Mouse (Mus musculus) macrophage (primary cell): ENCODE data around the gene Khdc4. TPM values are rescaled to one million over a fixed set of nuclear protein-coding genes. Genes with fewer than 3 reads are reported as not detected.
"Not testable (repeated sequence)": the region's sequence is repeated elsewhere in the genome, so short reads cannot be mapped to it uniquely, and the experiment has no call there.

Source experiments
- H3K27ac ChIP-seq: fragments of 350-480 bp; formaldehyde crosslinking; 2 replicates; pipeline ENCODE4 v1.9.0; 2021
- H3K36me3 ChIP-seq: fragments of 350-480 bp; formaldehyde crosslinking; 2 replicates; pipeline ENCODE4 v1.9.0; 2021; ENCODE audit errors: inconsistent target
- H3K4me3 ChIP-seq: fragments of 350-480 bp; formaldehyde crosslinking; 2 replicates; pipeline ENCODE4 v1.9.0; 2021; ENCODE audit errors: inconsistent target
- H3K79me2 ChIP-seq: fragments of 350-480 bp; formaldehyde crosslinking; 2 replicates; pipeline ENCODE4 v1.9.0; 2021; ENCODE audit errors: inconsistent target
- WGBS: methylation state at CpG from one replicate; pipeline ENCODE4 v1.1.7; 2026; ENCODE audit warnings: inconsistent platforms; ENCODE audit not compliant: missing documents; 5-methylcytosine and 5-hydroxymethylcytosine counted together
- polyA plus RNA-seq: library from polyadenylated mRNA; stranded (reverse); fragments of 250-400 nt; gene quantifications from 3 replicates; pipeline ENCODE4 v1.2.4, GENCODE M21; 2018; ENCODE audit warnings: inconsistent platforms

The Khdc4 gene
- polyA plus RNA-seq, 1 experiment from 2014 or later: 25.0 TPM

DNA sequence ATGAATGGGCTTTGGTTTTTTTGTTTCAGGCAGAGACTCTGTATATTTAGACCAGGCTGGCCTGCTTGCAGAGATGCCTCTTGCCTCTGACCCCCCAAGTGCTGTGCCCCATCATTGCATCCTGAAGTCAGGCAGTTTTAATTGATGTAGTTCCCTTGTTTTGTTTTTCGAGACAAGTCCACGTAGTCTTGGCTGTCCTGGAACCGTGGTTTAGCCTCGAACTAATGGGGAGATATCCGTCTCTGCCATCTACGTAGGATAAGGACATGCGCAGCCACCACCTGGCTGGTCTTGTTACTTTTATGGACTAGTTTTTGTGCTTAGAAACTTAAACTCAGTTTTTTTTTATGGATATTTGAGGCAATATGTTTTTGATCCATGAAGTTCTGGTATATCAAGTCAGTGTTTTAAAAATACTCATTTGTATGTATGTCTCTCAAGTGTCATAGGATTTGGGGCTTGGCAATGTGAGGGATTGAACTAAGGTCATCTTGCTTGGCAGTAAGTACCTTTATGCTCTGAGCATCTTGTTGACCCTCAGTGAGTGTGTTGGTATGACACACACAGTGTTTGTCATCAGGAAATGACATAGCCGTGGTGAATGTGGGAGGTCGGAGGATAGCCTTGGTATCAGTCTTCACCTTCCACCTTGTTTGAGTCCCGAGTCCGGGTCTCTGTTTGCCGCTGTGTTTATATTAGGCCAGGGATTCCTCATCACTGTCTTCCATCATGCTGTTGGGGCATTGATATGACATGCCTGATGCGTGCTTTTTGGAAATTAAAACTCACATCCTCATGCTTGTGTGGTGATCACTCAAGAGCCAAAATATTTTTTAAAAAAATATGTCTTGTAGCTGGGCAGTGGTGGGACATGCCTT, 1.4 kb downstream of the Khdc4 start:
- H3K4me3 ChIP-seq: peak overlapping the region; percentile 96
- H3K27ac ChIP-seq: peak overlapping the region; percentile 83
- H3K36me3 ChIP-seq: peaks cover 22% of the 10 kb centered on the region
- peaks cover 60% of the 10 kb centered on the region for H3K79me2 ChIP-seq
- WGBS: 45% methylated on average over 13 of the region's 13 CpGs

DNA sequence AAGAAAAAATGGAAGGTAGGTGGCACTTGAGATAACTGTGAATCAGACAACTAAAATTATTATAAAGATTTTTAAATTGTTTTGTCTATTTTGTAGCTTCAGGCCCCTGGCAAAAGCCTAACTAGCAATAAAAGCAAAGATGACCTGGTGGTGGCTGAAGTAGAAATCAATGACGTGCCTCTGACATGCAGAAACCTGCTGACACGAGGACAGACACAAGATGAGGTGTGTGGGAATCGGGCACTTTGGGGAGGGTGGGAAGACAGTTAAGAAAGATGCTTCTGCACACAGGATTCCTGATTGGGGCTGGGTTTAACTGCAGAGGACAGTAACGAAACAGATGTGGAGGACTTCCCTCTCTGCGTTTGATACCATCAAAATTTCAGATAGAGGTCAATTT, 3.5 kb downstream of the Khdc4 start:
- WGBS: 89% methylated on average over 5 of the region's 5 CpGs
- Histone ChIP-seq H3K4me3 (no peak overlapping the region), H3K27ac (no peak overlapping the region), H3K36me3 (peaks cover 39% of the 10 kb centered on the region), H3K79me2 (peaks cover 60% of the 10 kb centered on the region)

DNA sequence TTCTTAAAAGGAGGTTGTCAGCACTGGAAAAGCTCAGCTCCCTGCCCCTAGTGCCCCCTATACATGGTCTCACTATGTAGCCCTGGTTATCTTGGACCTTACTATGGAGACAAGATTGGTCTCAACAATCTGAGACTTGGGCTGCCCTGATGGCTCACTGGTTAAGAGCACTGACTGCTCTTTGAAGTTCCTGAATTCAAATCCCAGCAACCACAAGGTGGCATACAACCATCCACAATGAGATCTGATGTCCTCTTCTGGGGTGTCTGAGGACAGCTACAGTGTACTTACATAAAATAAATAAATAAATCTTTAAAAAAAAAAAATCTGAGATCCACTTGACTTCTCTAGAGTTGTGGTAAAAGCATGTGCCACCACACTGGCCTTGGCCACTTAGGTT, 9.9 kb downstream of the Khdc4 start:
- Histone ChIP-seq H3K4me3 (no peak overlapping the region), H3K27ac (no peak overlapping the region), H3K79me2 (peaks cover 37% of the 10 kb centered on the region), H3K36me3 (peaks cover 79% of the 10 kb centered on the region)

DNA sequence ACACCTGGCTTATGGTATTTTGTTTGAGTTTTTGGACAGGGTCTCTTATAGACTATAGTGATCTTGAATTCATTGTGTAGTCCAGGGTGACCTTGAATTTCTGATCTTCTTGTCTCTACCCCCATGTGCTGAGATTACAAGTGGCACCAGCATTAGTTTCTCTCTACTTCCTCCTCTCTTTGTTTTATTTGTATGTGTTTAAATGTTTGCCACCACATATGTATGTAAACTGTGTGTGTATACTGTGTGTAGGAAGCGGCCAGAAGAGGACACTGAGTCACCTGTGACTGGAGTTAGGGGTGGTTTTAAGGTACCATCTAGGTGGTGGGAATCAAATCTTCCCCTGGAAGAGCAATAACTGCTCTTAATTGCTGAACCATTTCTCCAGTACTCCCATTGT, 12.4 kb downstream of the Khdc4 start:
- no peak overlapping the region for H3K4me3 ChIP-seq
- H3K36me3 ChIP-seq: peaks cover 83% of the 10 kb centered on the region
- H3K27ac ChIP-seq: no peak overlapping the region
- peaks cover 48% of the 10 kb centered on the region for H3K79me2 ChIP-seq
- 100% methylated on average over 1 of the region's 1 CpGs for WGBS

DNA sequence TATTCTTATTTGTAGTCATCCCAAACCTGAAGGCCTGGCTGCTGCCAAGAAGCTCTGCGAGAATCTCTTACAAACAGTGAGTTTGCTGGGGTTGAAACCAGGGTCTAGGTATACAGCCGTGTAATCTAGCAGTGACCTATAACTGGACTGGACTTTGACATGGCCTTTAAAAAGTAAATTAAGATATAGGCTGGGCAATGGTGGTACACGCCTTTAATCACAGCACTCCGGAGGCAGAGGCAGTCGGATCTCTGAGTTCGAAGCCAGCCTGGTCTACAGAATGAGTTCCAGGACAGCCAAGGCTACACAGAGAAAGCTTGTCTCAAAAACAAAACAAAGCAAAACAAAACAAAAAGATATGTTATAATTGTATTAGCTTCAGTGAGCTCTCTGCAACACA, 13.2 kb downstream of the Khdc4 start:
- Histone ChIP-seq H3K36me3 (peaks cover 78% of the 10 kb centered on the region), H3K4me3 (no peak overlapping the region), H3K79me2 (peaks cover 56% of the 10 kb centered on the region), H3K27ac (no peak overlapping the region)
- WGBS: 93% methylated on average over 6 of the region's 6 CpGs

DNA sequence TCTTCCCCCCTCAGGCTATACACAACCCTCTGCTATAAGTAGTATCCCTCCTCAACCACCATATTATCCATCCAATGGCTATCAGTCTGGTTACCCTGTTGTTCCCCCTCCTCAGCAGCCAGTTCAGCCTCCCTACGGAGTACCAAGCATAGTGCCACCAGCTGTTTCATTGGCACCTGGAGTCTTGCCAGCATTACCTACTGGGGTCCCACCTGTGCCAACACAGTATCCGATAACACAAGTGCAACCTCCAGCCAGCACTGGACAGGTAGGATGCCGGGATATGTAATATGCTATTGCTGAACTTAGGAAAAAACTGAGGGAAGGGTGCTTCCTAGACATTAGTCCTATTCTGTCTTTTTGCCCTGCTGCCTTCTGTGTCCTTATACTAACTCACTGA, 14.6 kb downstream of the Khdc4 start:
- H3K79me2 ChIP-seq: peaks cover 70% of the 10 kb centered on the region
- 91% methylated on average over 3 of the region's 3 CpGs for WGBS
- H3K36me3 ChIP-seq: peaks cover 82% of the 10 kb centered on the region
- H3K27ac ChIP-seq: no peak overlapping the region
- H3K4me3 ChIP-seq: no peak overlapping the region

DNA sequence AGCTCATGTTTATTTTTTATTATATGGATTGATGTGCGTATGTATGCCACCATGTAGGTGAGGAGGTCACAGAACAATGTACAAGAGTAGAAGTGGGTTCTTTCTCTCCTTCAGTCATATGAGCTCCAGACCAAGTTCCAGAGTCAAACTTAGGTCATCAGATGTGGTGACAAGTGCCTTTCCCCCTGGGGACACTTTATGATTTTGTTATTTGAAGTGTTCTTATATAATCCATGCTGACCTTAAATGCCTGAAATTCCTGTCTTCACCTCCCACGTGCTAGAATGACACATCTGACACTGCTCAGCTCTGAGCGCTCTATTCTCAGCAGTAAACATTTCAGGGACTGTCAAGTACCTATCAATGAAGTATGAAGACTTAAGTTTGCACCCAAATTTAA, 15.6 kb downstream of the Khdc4 start:
- Histone ChIP-seq H3K36me3 (peaks cover 81% of the 10 kb centered on the region), H3K27ac (no peak overlapping the region), H3K79me2 (peaks cover 80% of the 10 kb centered on the region), H3K4me3 (no peak overlapping the region)
- WGBS: 90% methylated on average over 3 of the region's 3 CpGs

DNA sequence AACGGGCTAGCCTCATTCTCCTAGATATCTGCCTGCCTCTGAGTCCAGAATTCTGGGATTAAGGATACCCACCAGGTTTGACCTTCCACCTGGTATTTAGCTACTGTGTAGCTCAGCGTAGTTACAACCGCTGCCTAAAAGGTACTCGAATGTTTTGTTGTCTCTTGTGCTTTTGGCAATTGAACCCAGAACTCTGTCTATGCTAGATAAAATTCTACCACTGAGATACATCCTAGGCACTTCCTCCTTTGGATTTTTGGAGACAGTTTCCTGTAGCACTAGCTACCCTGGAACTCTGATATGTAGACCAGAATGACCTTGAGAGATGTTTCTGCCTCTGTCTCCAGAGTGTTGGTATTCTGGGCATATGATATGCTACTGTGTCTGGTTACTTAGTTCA, 28.1 kb downstream of the Khdc4 start:
- Histone ChIP-seq H3K4me3 (no peak overlapping the region), H3K79me2 (peaks cover 20% of the 10 kb centered on the region), H3K27ac (no peak overlapping the region), H3K36me3 (peaks cover 46% of the 10 kb centered on the region)
- WGBS: 91% methylated on average over 4 of the region's 4 CpGs

DNA sequence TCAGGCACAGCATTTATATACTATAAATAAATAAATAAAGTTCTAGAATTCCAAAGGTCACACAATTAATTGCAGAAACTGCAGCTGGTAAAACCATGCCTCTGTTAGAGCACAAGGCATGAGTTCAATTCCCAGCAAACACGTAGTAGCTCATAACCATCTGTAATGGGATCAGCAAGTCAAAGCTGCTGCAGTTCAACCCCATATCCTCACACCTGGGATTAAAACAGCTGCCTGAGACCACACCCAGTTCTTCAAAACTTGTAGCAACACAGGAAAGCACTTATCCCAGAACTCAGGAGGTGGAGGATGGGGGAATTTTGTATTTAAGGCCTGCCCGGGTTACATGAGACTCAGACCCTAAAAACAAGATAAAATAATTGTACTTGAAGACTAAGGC, 29.1 kb downstream of the Khdc4 start:
- WGBS: 77% methylated on average over 2 of the region's 2 CpGs

DNA sequence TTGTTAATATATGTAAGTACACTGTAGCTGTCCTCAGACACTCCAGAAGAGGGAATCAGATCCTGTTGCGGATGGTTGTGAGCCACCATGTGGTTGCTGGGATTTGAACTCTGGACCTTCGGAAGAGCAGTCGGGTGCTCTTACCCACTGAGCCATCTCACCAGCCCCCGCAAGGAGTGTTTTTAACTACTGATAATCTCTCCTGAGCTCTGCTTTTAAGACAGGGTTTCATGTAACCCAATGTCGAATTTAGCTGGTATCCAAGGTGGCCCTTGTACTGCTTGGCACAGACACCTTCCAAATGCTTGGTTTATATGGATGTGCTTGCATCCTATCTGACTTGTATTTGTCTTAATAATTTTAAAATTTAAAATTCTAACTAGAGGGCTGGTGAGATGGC, 30.1 kb downstream of the Khdc4 start:
- WGBS: 91% methylated on average over 4 of the region's 5 CpGs
- H3K36me3 ChIP-seq: peaks cover 33% of the 10 kb centered on the region
- H3K27ac ChIP-seq, H3K4me3 ChIP-seq: not testable (repeated sequence)
- H3K79me2 ChIP-seq: peaks cover 39% of the 10 kb centered on the region

More for the DNA sequence above, 29.1 kb downstream of the Khdc4 start:
- Histone ChIP-seq H3K27ac (no peak overlapping the region), H3K36me3 (peaks cover 36% of the 10 kb centered on the region), H3K4me3 (no peak overlapping the region), H3K79me2 (peaks cover 30% of the 10 kb centered on the region)

DNA sequence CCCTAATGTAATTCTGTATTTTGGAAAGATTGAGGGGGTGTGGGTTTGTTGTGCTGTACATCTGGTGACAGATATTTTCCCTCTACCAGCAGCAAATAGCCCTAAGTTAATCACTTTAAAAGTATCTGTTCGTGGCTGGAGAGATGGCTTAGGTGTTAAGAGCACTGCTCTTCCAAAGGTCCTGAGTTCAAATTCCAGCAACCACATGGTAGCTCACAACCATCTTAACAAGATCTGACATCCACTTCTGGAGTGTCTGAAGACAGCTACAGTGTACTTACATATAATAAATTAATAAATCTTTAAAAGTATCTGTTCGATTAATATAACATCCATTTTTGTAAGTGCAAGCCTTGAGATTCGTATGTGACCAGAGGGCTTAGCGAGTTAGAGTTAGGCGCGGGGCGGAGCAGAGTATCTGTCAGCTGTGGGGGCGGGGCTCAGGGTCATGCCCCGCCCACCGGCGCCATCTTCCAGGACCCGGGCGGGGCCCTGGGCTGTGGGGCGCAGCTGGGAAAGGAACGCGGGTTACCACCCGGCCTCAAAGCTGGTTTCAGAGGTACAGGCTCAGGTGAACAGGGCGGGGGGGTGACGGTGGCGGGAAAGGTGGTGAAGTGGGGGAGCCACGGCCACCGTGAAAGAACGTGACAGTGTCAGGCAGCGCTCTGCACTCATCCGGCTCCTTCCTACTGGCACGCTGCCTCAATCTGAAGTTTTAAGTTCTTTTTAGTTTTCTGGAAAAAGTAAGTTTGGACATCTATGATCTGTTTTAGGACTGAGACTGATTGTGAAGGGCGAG, 31.0 kb downstream of the Khdc4 start, which contains the start of gene Rit1:
Rit1 (plus strand) TSS at position 440 of the 799 bp plus-strand sequence.
- Histone ChIP-seq H3K4me3 (peak within 1 kb of the TSS; percentile 96), H3K79me2 (peaks cover 44% of the 10 kb centered on the region), H3K36me3 (peaks cover 24% of the 10 kb centered on the region), H3K27ac (peak within 1 kb of the TSS; percentile 82)
- 2% methylated on average over 26 of the region's 27 CpGs for WGBS

DNA sequence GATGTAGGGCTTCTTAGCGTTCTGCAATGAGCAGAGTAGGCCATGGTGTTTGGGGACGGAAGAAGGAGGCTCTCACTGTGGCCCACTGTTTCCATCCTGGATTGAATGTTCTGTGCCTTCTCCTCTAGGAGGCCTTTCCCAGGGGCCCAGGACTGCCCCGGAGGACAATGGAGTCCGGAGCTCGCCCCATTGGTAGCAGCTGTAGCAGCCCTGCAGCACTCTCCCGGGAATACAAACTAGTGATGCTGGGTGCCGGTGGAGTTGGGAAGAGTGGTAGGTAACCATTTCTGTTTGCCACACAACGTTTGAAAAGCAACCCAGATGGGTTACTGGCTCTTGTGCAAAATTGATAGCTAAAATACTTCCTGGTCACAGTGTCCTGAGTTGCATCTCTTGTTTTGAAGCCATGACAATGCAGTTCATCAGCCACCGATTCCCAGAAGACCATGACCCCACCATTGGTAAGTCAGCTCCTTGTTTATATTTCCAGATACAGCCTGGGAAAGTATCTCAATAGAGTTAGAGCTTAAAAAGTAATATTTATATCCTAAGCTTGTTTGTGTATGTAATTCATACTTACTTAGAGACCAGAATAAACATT, 31.7 kb downstream of the Khdc4 start:
- H3K27ac ChIP-seq: peak overlapping the region; percentile 82
- WGBS: 7% methylated on average over 9 of the region's 9 CpGs
- peaks cover 17% of the 10 kb centered on the region for H3K36me3 ChIP-seq
- H3K79me2 ChIP-seq: peaks cover 51% of the 10 kb centered on the region
- H3K4me3 ChIP-seq: peak overlapping the region; percentile 96

DNA sequence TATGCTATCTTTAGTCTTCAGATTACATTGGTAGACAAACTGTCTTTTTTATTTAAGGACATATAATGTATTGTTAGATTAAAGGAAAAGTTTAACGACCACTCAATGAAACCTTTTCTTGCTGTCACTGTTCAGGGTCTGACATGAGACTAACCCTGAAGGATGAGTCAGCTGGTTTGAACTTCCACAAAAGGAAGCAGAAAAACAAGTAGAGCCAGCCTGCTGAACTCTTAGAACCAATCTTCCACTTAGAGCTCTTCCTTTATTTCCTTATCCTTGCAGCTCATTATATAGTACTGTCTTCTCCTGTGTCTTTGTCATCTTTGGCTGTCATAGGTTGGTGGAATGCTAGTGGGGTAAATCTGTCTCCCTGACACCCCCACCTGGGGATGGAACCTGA, 32.2 kb downstream of the Khdc4 start:
- H3K36me3 ChIP-seq: peaks cover 12% of the 10 kb centered on the region
- peak overlapping the region; percentile 82 for H3K27ac ChIP-seq
- WGBS: 0% methylated on average over 1 of the region's 1 CpGs
- H3K4me3 ChIP-seq: peak overlapping the region; percentile 96
- H3K79me2 ChIP-seq: peaks cover 52% of the 10 kb centered on the region

DNA sequence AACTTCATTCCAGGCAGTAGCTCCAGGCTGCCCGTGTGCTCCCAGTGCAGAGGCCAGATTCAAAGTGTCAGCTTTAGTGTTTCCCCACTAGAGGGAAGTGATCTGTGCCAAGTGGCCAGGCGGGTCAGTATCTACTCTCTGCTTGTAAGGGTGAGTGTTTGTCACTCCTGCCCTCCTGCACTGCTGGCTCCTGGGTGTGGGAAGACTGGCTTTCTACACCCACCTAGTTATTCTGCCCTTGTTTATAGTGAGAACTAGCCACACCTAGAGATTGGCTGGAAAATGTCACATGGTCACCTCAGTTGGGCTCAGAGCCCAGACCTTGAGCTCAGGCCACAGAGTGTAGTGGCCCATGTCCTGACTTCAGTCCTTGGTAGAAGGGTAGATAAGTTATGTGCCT, 33.5 kb downstream of the Khdc4 start:
- H3K79me2 ChIP-seq: peaks cover 63% of the 10 kb centered on the region
- peaks cover 11% of the 10 kb centered on the region; the same call in 1 of the 2 replicates for H3K36me3 ChIP-seq
- H3K4me3 ChIP-seq: no peak overlapping the region
- H3K27ac ChIP-seq: 0 out of 2 replicates have a peak overlapping the region, but pooled peaks have one; percentile 82
- 38% methylated on average over 2 of the region's 2 CpGs for WGBS
